Mouse (Mus musculus) central nervous system, embryonic 18 days (tissue): ENCODE data around the gene Crls1. TPM values are rescaled to one million over a fixed set of nuclear protein-coding genes. Genes with fewer than 3 reads are reported as not detected.

Experiments used
- polyA plus RNA-seq: library from polyadenylated mRNA; depleted of rRNA; stranded (reverse); fragments of >200 nt; gene quantifications from 2 replicates; pipeline ENCODE4 v1.2.3, GENCODE M21; 2012; rRNA removed

Crls1 gene
- polyA plus RNA-seq, result 29.6 and 30.6 TPM in 2 replicates

DNA sequence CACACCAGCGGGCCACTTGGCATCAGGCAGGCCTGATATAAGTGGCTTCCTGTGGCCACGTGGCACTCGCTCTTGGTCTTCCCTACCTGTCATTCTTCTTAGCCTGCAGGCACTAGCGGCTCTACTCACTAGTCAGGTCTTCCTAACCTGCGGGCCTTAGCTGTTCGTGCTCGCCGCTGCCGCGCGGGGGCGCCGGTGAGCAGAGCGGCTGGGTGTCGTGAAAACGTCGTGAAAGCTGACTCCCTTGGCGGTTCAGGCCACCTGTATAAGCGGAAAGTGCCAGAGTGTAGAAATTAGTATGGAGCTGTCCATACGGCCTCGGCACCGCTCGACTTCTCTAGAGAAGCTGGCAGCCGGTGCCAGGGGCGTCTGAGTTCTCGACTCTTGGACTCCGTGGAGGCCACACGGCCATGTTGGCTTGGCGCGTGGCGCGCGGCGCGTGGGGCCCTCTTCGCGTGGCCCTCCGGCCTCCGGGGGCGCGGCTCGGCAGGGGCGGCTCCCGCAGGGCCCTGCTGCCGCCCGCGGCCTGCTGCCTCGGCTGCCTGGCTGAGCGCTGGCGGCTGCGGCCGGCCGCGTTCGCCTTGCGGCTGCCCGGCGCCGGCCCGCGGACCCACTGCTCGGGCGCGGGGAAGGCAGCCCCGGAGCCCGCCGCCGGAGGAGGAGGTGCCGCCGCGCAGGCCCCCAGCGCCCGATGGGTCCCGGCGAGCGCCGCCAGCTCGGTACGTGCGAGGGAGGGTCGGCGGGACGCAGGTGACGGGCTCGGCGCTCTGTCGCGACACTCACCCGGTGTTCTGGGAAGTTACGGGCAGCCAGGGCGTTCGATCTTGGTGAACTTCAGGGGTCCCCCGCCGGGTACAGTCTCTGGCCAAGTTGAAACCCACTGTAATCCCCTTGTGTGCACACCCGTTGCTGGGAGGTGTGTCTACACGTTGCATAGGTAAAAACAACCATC is at the start of gene Crls1:
TSS of gene Crls1 (plus strand) at position 260 of the 952 bp plus-strand sequence.

DNA sequence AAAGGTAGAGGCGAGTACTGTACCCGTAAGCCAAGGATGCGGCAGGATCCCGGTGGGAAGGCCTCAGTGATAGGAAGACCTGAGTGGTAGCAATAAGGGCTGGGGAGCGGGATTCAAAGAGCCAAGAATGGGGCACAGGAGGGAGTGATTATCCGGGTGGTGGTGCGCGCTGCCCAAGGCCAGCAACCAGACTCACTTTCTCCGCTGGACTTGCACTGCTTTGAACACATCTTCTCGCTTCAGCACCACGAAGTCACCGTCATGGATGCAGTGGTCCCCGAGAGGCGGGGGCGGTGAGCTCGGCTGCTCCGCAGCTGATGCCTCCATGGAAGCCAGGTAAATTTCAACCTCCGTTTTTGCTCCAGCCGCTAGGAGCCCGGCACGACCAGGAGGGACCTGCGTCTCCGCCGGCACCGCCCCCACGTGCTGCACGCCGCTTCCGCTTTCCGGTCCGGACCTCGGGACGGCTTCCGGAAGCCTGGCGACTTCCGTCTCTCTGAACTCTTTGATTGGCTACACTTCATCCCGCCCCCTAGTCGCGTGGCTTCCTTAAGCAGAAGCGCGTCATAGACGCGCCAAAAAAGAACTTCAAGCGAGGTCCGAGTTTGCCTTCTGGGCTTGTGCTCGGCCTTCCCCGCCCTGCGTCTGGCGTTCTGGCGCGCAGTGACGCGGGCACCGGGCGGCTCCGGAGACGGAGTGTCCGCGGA is 30.7 kb upstream of the Crls1 start, which contains the start of the genes Trmt6 and Mcm8:
TSS of gene Trmt6 (minus strand) at position 448 of the 707 bp plus-strand sequence.
TSS of gene Mcm8 (plus strand) at position 534 of the 707 bp plus-strand sequence.

DNA sequence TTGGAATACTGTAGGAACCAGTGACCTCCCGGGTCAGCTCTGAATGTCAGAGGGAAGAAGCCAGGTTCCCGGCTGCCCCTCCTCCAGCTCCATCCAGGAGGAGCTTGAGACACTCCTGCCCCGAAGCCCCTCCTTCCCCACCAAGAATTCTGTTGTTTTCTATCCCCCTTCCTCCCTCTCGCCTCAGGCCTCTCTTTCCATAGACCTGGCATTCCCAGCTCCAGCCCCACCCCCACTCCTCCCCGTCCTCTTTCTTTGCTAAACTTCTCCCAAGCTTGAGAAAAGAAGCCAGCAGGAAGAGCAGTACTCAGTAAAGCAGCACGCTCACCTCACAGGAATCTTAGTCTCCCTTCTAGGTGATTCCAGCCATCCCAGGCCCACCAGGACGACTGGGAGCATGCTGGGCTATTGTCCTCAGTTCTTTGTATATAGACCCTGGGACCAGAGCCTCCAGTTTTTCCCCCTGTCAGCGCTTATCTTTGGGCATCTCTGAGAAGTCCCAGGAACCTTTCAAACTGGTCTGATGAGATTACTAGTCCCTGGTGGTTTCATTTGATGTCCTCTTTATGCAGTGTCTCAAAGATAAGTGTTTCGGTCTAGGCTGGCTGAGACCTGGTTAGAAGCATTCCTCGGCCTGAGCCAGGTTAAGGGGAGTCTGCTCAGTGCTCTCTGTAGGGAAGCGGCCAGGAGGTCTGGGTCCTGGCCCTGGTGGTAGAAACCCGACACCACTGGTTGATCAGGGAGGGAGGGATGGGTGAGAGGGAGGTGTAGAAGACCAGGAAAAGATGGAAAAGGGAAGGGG is 34.6 kb downstream of the Crls1 start, which contains the start of gene Lrrn4:
TSS of gene Lrrn4 (minus strand) at position 48 of the 802 bp plus-strand sequence.

Other genes with a start within 250 kb of the Crls1 start
- 20.7 and 21.2 TPM in 2 replicates for gene Shld1, start 159.7 kb upstream of the Crls1 start, polyA plus RNA-seq
- 48.9 and 53.0 TPM in 2 replicates for gene Chgb, start 65.4 kb upstream of the Crls1 start, polyA plus RNA-seq
- 26.2 and 28.2 TPM in 2 replicates for gene Trmt6, start 30.6 kb upstream of the Crls1 start, polyA plus RNA-seq
- gene Mcm8, start 30.5 kb upstream of the Crls1 start, polyA plus RNA-seq, result 4.2 and 5.0 TPM in 2 replicates
- 0.44 and 0.62 TPM in 2 replicates for gene Lrrn4, start 34.2 kb downstream of the Crls1 start, polyA plus RNA-seq
- 0.01 TPM in 1 of 2 replicates, not detected in the other for gene Fermt1, start 99.2 kb downstream of the Crls1 start, polyA plus RNA-seq